Mouse (Mus musculus): ENCODE results near the gene Rbfox1.

GRCm38 (mm10) chr16:6031280-6031679 is 146.1 kb downstream of the Rbfox1 start:
- TF ChIP-seq CTCF (IDR thresholded peaks at IDR 0.05; ENCODE audit: low read depth, low read length) = no peak
- TF ChIP-seq POLR2A (IDR thresholded peaks at IDR 0.05; ENCODE audit: borderline replicate concordance, low read depth, low read length) = no peak

Measured in bone marrow macrophage, adult 2 months (primary cell).